Mouse (Mus musculus) forebrain, embryonic 15.5 days (tissue): Measurements from ENCODE around the gene Cenpq. TPM values are rescaled to one million over a fixed set of nuclear protein-coding genes. Genes with fewer than 3 reads are reported as not detected.

Experiments
- ATAC-seq: fragments of 200-750 bp; cut with Nextera tagmentation; replicated peaks from 2 replicates; pipeline ENCODE4 v1.8.0; 2017; ENCODE audit warnings: mild to moderate bottlenecking, moderate TSS enrichment, moderate library complexity
- H3K27ac ChIP-seq: fragments of 300-500 bp; sonication (generic); replicated peaks from 2 replicates; pipeline ENCODE4 v1.5.1; 2015; ENCODE audit warnings: mild to moderate bottlenecking, inconsistent platforms
- H3K27me3 ChIP-seq: fragments of 300-500 bp; sonication (generic); 2 replicates; pipeline ENCODE4 v1.6.1; 2015; ENCODE audit warnings: inconsistent platforms
- H3K36me3 ChIP-seq: fragments of 300-500 bp; sonication (generic); 2 replicates; pipeline ENCODE4 v1.6.1; 2015; ENCODE audit warnings: mild to moderate bottlenecking, inconsistent platforms
- H3K4me1 ChIP-seq: fragments of 300-500 bp; sonication (generic); 2 replicates; pipeline ENCODE4 v1.6.1; 2015; ENCODE audit warnings: inconsistent platforms
- H3K4me2 ChIP-seq: fragments of 300-500 bp; sonication (generic); replicated peaks from 2 replicates; pipeline ENCODE4 v1.6.1; 2015; ENCODE audit warnings: mild to moderate bottlenecking, inconsistent platforms
- H3K4me3 ChIP-seq: fragments of 300-500 bp; sonication (generic); 2 replicates; pipeline ENCODE4 v1.5.1; 2015; ENCODE audit warnings: mild to moderate bottlenecking, inconsistent platforms
- H3K9ac ChIP-seq: fragments of 300-500 bp; sonication (generic); replicated peaks from 2 replicates; pipeline ENCODE4 v1.6.1; 2015; ENCODE audit warnings: mild to moderate bottlenecking, inconsistent platforms
- H3K9me3 ChIP-seq: fragments of 300-500 bp; sonication (generic); 2 replicates; pipeline ENCODE4 v1.6.1; 2016; ENCODE audit warnings: inconsistent platforms
- WGBS: fragments of 180-500 bp; shearing (Covaris S2); methylation state at CpG from one replicate; pipeline ENCODE4 v1.1.7; 2015; ENCODE audit warnings: mixed read lengths; 5-methylcytosine and 5-hydroxymethylcytosine counted together
- polyA plus RNA-seq: library from polyadenylated mRNA; unstranded; fragments of >200 nt; fragmentation: Nextera tagmentation; extraction: Ambion mirVana; gene quantifications from 2 replicates; pipeline ENCODE4 v1.2.1, GENCODE M21; 2015

Gene Cenpq
- polyA plus RNA-seq = 19.0 and 19.2 TPM in 2 replicates

DNA sequence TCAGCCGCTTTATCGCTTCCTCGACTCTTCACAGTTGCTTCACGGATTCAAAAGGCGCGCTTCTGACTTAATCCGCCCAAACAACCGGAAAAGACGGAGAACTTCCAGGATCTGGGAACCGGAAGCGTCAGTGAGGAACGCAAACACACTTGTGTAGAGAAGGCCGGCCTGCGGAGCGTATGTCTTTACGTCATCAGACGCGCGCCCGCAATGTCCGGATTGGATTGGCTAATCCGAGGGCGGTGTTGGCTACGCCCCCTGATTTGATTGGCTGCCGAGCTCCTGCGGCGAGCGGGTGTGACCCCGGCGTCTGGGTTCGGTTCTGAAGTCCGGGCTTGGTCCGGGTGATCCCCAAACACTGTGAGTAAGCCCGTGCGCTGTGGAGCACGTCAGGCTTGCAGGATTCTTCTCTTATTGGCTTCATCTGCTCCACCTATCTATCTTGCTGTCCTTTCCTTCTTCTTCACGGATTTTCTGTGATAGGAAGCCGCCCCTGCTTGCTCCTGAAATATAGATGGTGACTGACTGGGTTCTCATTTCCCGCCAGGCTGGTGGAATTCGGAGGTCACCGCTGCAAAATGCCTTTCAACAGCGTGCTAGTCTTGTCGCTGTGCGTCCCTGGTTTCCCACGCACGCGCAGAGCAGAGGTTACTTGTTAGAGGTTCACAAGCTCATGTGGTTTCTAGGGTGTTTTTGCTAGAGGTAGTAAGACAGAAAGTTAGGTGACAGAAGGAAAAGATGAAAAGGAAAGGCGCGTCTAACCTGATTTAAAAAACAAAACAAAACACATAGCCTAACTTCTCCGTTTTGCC is at the start of gene Cenpq, which contains the start of gene Mut:
Gene Cenpq (minus strand): TSS at position 628 of the 812 bp plus-strand sequence.
Gene Mut (plus strand): TSS at position 266 of the 812 bp plus-strand sequence.
- peak within 1 kb of the TSS; percentile 96 for H3K27ac ChIP-seq
- H3K36me3 ChIP-seq = peaks cover 11% of the 10 kb centered on the region
- ATAC-seq = peak; percentile 100
- peaks cover 19% of the 10 kb centered on the region for H3K4me1 ChIP-seq
- peak within 1 kb of the TSS; percentile 75 for H3K4me3 ChIP-seq
- peak within 1 kb of the TSS; percentile 68 for H3K9ac ChIP-seq
- H3K9me3 ChIP-seq = no peaks in the 10 kb centered on the region
- under 1% methylated on average over 50 of the region's 50 CpGs for WGBS
- H3K4me2 ChIP-seq = peak within 1 kb of the TSS; percentile 74
- H3K27me3 ChIP-seq = no peaks in the 10 kb centered on the region

- peak; percentile 75 for ATAC-seq
- no peaks in the 10 kb centered on the region for H3K9me3 ChIP-seq
- H3K9ac ChIP-seq = no peak overlapping the region
- H3K4me2 ChIP-seq = no peak overlapping the region
- WGBS = 61% methylated on average over 11 of the region's 11 CpGs
- no peaks in the 10 kb centered on the region for H3K36me3 ChIP-seq
- no peak overlapping the region for H3K4me3 ChIP-seq
- H3K27ac ChIP-seq = no peak overlapping the region
- H3K27me3 ChIP-seq = no peaks in the 10 kb centered on the region
- no peaks in the 10 kb centered on the region for H3K4me1 ChIP-seq
These were observed 43.1 kb upstream of the Cenpq start for GRCm38 (mm10) chr17:40977914-40978313.

GRCm38 (mm10) chr17:40948518-40948917 is 13.7 kb upstream of the Cenpq start:
- H3K9ac ChIP-seq = no peak overlapping the region
- H3K27ac ChIP-seq = no peak overlapping the region
- no peaks in the 10 kb centered on the region for H3K27me3 ChIP-seq
- no peak overlapping the region for H3K4me3 ChIP-seq
- 89% methylated on average over 3 of the region's 3 CpGs for WGBS
- H3K4me2 ChIP-seq = no peak overlapping the region
- H3K9me3 ChIP-seq = no peaks in the 10 kb centered on the region
- no peaks in the 10 kb centered on the region for H3K4me1 ChIP-seq
- H3K36me3 ChIP-seq = peaks cover 29% of the 10 kb centered on the region
- ATAC-seq = no peak

GRCm38 (mm10) chr17:40933985-40934384 is 862 bp downstream of the Cenpq start:
- Histone ChIP-seq H3K4me3 (peak overlapping the region; percentile 75), H3K9ac (peak overlapping the region; percentile 39), H3K4me1 (peaks cover 19% of the 10 kb centered on the region), H3K9me3 (no peaks in the 10 kb centered on the region), H3K36me3 (peaks cover 9% of the 10 kb centered on the region), H3K27me3 (no peaks in the 10 kb centered on the region), H3K27ac (no peak overlapping the region), H3K4me2 (peak overlapping the region; percentile 74)
- 1% methylated on average over 14 of the region's 14 CpGs for WGBS
- peak; percentile 49 for ATAC-seq

DNA sequence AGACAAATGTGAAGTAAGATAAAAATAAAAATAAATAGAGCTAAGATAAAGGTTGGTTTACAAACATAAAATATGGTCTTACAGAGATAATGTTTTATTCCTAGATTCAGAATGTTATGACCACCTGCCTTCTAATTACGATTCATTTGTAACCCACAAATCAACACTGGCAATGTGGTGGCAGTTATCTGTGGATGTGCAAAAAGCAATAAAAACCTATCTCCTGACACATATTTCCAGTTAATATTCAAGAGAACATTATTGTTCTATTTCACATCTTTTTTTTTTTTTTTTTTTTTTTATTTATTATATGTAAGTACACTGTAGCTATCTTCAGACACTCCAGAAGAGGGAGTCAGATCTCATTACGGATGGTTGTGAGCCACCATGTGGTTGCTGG is 19.3 kb downstream of the Cenpq start:
- no peaks in the 10 kb centered on the region for H3K4me1 ChIP-seq
- no peak overlapping the region for H3K27ac ChIP-seq
- H3K36me3 ChIP-seq = no peaks in the 10 kb centered on the region
- WGBS = 100% methylated on average over 2 of the region's 2 CpGs
- H3K9me3 ChIP-seq = no peaks in the 10 kb centered on the region
- H3K9ac ChIP-seq = no peak overlapping the region
- no peak for ATAC-seq
- H3K27me3 ChIP-seq = no peaks in the 10 kb centered on the region
- no peak overlapping the region for H3K4me3 ChIP-seq
- H3K4me2 ChIP-seq = no peak overlapping the region

DNA sequence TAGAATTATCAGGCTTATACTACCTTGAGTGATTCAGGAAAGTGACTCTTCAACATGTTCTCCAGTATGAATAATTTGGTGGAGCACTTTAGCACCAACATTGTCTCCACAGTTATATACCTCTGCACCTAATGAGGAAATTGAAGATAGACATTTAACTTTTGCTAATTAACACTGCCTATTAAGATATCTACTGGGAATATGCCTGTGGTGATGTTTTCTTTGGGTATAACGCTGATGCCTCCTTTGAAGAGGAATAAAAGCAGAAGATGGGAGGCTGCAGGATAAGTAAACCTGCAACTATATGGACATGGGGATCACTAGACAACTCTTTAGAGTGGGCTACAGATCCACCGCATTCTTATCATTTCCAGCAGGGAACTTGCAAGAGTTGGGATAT is 20.6 kb downstream of the Cenpq start, which contains the start of gene Glyatl3:
Gene Glyatl3 (minus strand): TSS at position 101 of the 400 bp plus-strand sequence.
- ATAC-seq = no peak
- Histone ChIP-seq H3K27me3 (no peaks in the 10 kb centered on the region), H3K9ac (no peak within 1 kb of the TSS), H3K4me2 (no peak within 1 kb of the TSS), H3K36me3 (no peaks in the 10 kb centered on the region), H3K4me3 (no peak within 1 kb of the TSS), H3K9me3 (no peaks in the 10 kb centered on the region), H3K4me1 (no peaks in the 10 kb centered on the region), H3K27ac (no peak within 1 kb of the TSS)
- 96% methylated on average over 2 of the region's 2 CpGs for whole genome bisulfite sequencing

- peak overlapping the region; percentile 10 for H3K4me2 ChIP-seq
- no peaks in the 10 kb centered on the region for H3K9me3 ChIP-seq
- WGBS = 13% methylated on average over 13 of the region's 14 CpGs
- no peaks in the 10 kb centered on the region for H3K36me3 ChIP-seq
- H3K27me3 ChIP-seq = no peaks in the 10 kb centered on the region
- no peaks in the 10 kb centered on the region for H3K4me1 ChIP-seq
- no peak overlapping the region for H3K9ac ChIP-seq
- H3K4me3 ChIP-seq = no peak overlapping the region
- no peak overlapping the region for H3K27ac ChIP-seq
- ATAC-seq = 0 out of 2 replicates have a peak, but pooled peaks have one; percentile 26
These were observed 30.1 kb downstream of the Cenpq start for GRCm38 (mm10) chr17:40904721-40905154.

DNA sequence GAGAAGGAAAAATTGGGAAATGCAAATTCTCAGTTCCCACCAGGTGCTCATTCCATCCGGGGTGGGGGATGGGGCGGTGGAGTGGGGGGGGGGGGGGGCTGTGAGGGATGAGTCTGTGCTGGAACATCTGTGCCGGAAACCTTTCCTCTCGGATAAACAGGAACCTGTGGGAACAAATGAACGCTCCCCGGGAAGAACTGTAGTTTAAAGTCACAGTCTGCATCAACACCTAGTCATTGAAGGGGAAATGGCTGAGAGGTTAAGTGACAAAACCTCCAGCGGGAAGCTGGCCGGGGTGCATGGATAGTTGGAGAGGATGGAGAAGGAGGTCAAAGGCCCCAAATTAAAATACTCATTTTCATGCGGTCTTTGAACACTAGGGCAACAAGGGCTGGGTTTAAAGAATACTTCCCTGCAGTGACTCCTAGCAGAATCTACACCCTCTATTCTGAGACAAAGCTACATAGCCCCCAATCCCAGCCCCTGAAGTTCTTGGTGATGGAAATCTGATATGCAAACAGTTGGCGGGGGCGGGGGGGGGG is 30.7 kb downstream of the Cenpq start:
- Histone ChIP-seq H3K27me3 (no peaks in the 10 kb centered on the region), H3K9me3 (no peaks in the 10 kb centered on the region), H3K4me3 (no peak overlapping the region), H3K9ac (no peak overlapping the region), H3K4me2 (no peak overlapping the region), H3K4me1 (no peaks in the 10 kb centered on the region), H3K36me3 (no peaks in the 10 kb centered on the region), H3K27ac (no peak overlapping the region)
- ATAC-seq = no peak
- WGBS = 11% methylated on average over 11 of the region's 11 CpGs

DNA sequence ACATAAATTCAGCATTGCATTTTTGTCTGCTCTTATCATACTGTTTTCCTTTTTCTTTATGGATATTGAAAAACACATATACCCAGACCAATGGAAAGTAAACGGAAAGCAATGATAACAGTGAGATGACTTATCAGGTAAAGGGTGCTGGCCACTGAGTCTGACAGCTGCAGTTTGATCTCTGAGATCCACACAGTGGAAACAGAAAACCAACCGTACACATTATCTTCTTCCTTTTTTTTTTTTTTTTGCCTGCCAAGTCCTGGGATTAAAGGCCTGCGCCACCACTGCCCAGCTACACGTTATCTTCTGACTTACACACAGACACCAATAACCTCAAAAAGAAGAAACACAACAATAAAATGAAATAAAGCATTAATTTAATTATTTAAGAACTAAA is 31.5 kb downstream of the Cenpq start:
- Histone ChIP-seq H3K4me1 (no peaks in the 10 kb centered on the region), H3K36me3 (no peaks in the 10 kb centered on the region), H3K9ac (no peak overlapping the region), H3K27ac (no peak overlapping the region), H3K9me3 (no peaks in the 10 kb centered on the region), H3K27me3 (no peaks in the 10 kb centered on the region), H3K4me3 (no peak overlapping the region), H3K4me2 (no peak overlapping the region)
- ATAC-seq = no peak
- WGBS = 83% methylated on average over 4 of the region's 4 CpGs

DNA sequence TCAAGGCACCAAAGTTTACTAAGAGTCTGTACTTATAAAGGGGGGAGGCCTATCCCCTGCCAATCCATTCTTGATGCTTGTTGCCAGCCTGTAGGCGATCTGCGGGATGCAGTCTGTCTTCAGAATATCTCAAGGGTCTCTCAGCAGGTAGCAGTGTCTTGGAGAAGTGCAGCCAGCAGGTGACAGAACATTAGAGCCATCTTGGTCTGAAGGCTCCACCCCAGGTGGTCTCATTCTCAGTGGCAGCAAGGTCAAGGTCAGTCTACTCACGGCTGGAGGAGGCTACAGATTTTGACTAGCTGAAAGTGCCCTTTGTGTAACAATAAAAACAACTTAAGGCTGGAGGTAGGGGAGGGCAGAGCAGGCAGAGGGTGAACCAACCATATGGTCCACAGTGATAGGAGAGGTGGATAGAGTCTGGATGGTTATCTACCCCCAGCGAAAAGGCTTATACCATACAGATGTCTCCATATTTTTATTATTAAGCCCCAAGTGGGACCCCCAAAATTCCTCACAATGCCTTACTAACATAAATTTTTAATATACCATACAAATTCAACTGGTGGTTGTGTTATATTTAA is 35.0 kb downstream of the Cenpq start:
- Histone ChIP-seq H3K4me1 (no peaks in the 10 kb centered on the region), H3K27me3 (no peaks in the 10 kb centered on the region), H3K4me3 (no peak overlapping the region), H3K4me2 (no peak overlapping the region), H3K27ac (no peak overlapping the region), H3K36me3 (no peaks in the 10 kb centered on the region), H3K9me3 (no peaks in the 10 kb centered on the region), H3K9ac (no peak overlapping the region)
- 43% methylated on average over 4 of the region's 4 CpGs for WGBS
- no peak for ATAC-seq

DNA sequence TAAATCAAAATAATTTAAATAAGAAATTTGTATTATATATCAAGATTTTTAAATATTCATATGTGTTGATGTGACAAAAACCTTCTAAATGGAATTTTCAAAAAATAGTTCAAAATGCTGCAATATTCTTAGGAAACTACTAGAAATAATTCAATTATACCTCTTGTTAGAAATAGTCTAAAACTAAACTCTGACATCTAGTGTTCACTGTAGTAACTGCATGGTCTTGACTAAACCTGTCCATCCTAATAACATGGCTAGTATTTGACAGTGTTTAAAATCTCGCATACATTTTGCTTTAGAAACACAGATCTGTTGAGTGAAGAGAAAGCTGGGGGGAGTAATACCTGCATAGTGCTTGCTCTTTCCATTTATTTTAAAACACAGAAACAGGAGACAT is 38.0 kb downstream of the Cenpq start:
- WGBS = 73% methylated on average over 1 of the region's 1 CpGs
- no peak for ATAC-seq

GRCm38 (mm10) chr17:40887849-40888536 is 46.9 kb downstream of the Cenpq start:
- WGBS = 79% methylated on average over 4 of the region's 4 CpGs
- H3K9ac ChIP-seq = no peak overlapping the region

More for the DNA sequence above, 38.0 kb downstream of the Cenpq start:
- no peaks in the 10 kb centered on the region for H3K27me3 ChIP-seq
- H3K9ac ChIP-seq = no peak overlapping the region
- H3K4me1 ChIP-seq = no peaks in the 10 kb centered on the region
- H3K4me2 ChIP-seq = no peak overlapping the region
- H3K27ac ChIP-seq = no peak overlapping the region
- no peaks in the 10 kb centered on the region for H3K9me3 ChIP-seq
- no peak overlapping the region for H3K4me3 ChIP-seq
- H3K36me3 ChIP-seq = no peaks in the 10 kb centered on the region

More at GRCm38 (mm10) chr17:40887849-40888536, 46.9 kb downstream of the Cenpq start:
- Histone ChIP-seq H3K4me1 (no peaks in the 10 kb centered on the region), H3K27me3 (no peaks in the 10 kb centered on the region), H3K4me2 (no peak overlapping the region), H3K9me3 (no peaks in the 10 kb centered on the region), H3K36me3 (no peaks in the 10 kb centered on the region), H3K27ac (no peak overlapping the region), H3K4me3 (no peak overlapping the region)
- ATAC-seq = no peak
